Mouse (Mus musculus) heart, embryonic 14.5 days (tissue): ENCODE data around the gene Serpina10. TPM values are rescaled to one million over a fixed set of nuclear protein-coding genes. Genes with fewer than 3 reads are reported as not detected.

Source experiments
- ATAC-seq: fragments of 200-750 bp; cut with Nextera tagmentation; 2 replicates; pipeline ENCODE4 v1.8.0; 2017; ENCODE audit warnings: low read depth, moderate TSS enrichment; ENCODE audit not compliant: insufficient number of reproducible peaks, insufficient read depth, low FRiP score
- H3K27ac ChIP-seq, 2 experiments: fragments of 200-500 bp in 1 of 2; fragments of 300-500 bp in 1 of 2; sonication (generic) in 1 of 2; replicated peaks in 1 of 2; 2 replicates each; pipeline ENCODE4 v1.5.1; 2012 to 2014; ENCODE audit warnings: low read depth in 2 of 2, low read length in 2 of 2, control low read depth in 1 of 2, mild to moderate bottlenecking in 1 of 2, mixed read lengths in 1 of 2; ENCODE audit not compliant: control insufficient read depth in 1 of 2, insufficient read depth in 1 of 2
- H3K27me3 ChIP-seq: fragments of 300-500 bp; sonication (generic); 2 replicates; pipeline ENCODE4 v1.6.1; 2014; ENCODE audit warnings: mild to moderate bottlenecking, low read length, control low read depth; ENCODE audit not compliant: control insufficient read depth, insufficient read depth
- H3K36me3 ChIP-seq: fragments of 300-500 bp; sonication (generic); 2 replicates; pipeline ENCODE4 v1.6.1; 2014; ENCODE audit warnings: mild to moderate bottlenecking, control low read depth, low read length, mixed read lengths; ENCODE audit not compliant: control insufficient read depth, insufficient read depth
- H3K4me1 ChIP-seq, 2 experiments: fragments of 200-500 bp in 1 of 2; fragments of 300-500 bp in 1 of 2; sonication (generic) in 1 of 2; 2 replicates each; pipeline ENCODE4 v1.6.1; 2012 to 2014; ENCODE audit warnings: low read length in 2 of 2, control low read depth in 1 of 2, mixed read lengths in 1 of 2; ENCODE audit not compliant: control insufficient read depth in 2 of 2, insufficient read depth in 2 of 2
- H3K4me2 ChIP-seq: fragments of 300-500 bp; sonication (generic); 2 replicates; pipeline ENCODE4 v1.6.1; 2014; ENCODE audit warnings: mild to moderate bottlenecking, low read length
- H3K4me3 ChIP-seq, 2 experiments: fragments of 200-500 bp in 1 of 2; fragments of 300-500 bp in 1 of 2; sonication (generic) in 1 of 2; 2 replicates each; pipeline ENCODE4 v1.5.1; 2012 to 2014; ENCODE audit warnings: low read length in 2 of 2, mild to moderate bottlenecking in 2 of 2, control low read depth in 1 of 2, low read depth in 1 of 2, moderate library complexity in 1 of 2; ENCODE audit not compliant: control insufficient read depth in 1 of 2, insufficient read depth in 1 of 2
- H3K9ac ChIP-seq: fragments of 300-500 bp; sonication (generic); 2 replicates; pipeline ENCODE4 v1.6.1; 2014; ENCODE audit warnings: mild to moderate bottlenecking, low read length
- H3K9me3 ChIP-seq: fragments of 300-500 bp; sonication (generic); 2 replicates; pipeline ENCODE4 v1.6.1; 2016; ENCODE audit warnings: low read length, control low read depth; ENCODE audit not compliant: control insufficient read depth
- WGBS: fragments of 180-500 bp; shearing (Covaris S2); extraction: QIAGEN DNeasy Blood & Tissue Kit; methylation state at CpG from one replicate; pipeline ENCODE4 v1.1.7; 2014; 5-methylcytosine and 5-hydroxymethylcytosine counted together
- polyA plus RNA-seq: library from polyadenylated mRNA; unstranded; fragments of >200 nt; fragmentation: Nextera tagmentation; extraction: Ambion mirVana; gene quantifications from 2 replicates; pipeline ENCODE4 v1.2.1, GENCODE M21; 2014

Serpina10 gene
- polyA plus RNA-seq, 1 experiment from 2014 or later = not detected

- Histone ChIP-seq H3K27ac (no peak overlapping the region), H3K9me3 (no peaks in the 10 kb centered on the region), H3K4me2 (no peak overlapping the region), H3K4me3 (no peak overlapping the region), H3K9ac (no peak overlapping the region), H3K4me1 (no peaks in the 10 kb centered on the region), H3K27me3 (no peaks in the 10 kb centered on the region), H3K36me3 (no peaks in the 10 kb centered on the region)
- WGBS = 66% methylated on average over 7 of the region's 7 CpGs
- no peak for ATAC-seq
Observed at GRCm38 (mm10) chr12:103565151-103565550, 66.1 kb downstream of the Serpina10 start.

Other genes starting within 250 kb of the Serpina10 start
- 13.8 and 14.8 TPM in 2 replicates for gene Otub2, start 242.8 kb downstream of the Serpina10 start, polyA plus RNA-seq
- gene 9330161L09Rik, start 223.6 kb downstream of the Serpina10 start, polyA plus RNA-seq = 0.68 and 1.0 TPM in 2 replicates
- 55.5 and 62.9 TPM in 2 replicates for gene Ddx24, start 205.6 kb downstream of the Serpina10 start, polyA plus RNA-seq
- 34.7 and 38.4 TPM in 2 replicates for gene Ifi27, start 197.2 kb downstream of the Serpina10 start, polyA plus RNA-seq
- 17.6 and 21.7 TPM in 2 replicates for gene Ifi27l2a, start 187.8 kb downstream of the Serpina10 start, polyA plus RNA-seq
- gene Ifi27l2b, start 174.2 kb downstream of the Serpina10 start, polyA plus RNA-seq = 0.68 TPM in 1 of 2 replicates, not detected in the other
- gene Ppp4r4, start 99.2 kb downstream of the Serpina10 start, polyA plus RNA-seq = 0.19 and 0.26 TPM in 2 replicates
- gene Serpina6, start 25.8 kb upstream of the Serpina10 start, polyA plus RNA-seq = 0.22 and 0.44 TPM in 2 replicates
- not detected in 2 replicates for gene Serpina16, start 44.7 kb upstream of the Serpina10 start, polyA plus RNA-seq
- gene Serpina1f, start 64.1 kb upstream of the Serpina10 start, polyA plus RNA-seq = not detected in 2 replicates
- gene Serpina1d, start 142.1 kb upstream of the Serpina10 start, polyA plus RNA-seq = not detected in 2 replicates
- gene Serpina1b, start 198.9 kb upstream of the Serpina10 start, polyA plus RNA-seq = 0.28 TPM in 1 of 2 replicates, not detected in the other
- 0.20 and 0.23 TPM in 2 replicates for gene Serpina1a, start 232.1 kb upstream of the Serpina10 start, polyA plus RNA-seq